Mouse (Mus musculus) kidney, embryonic 16.5 days (tissue): Measurements from ENCODE around the gene Hist1h2ad. TPM values are rescaled to one million over a fixed set of nuclear protein-coding genes. Genes with fewer than 3 reads are reported as not detected.
A peak's percentile ranks its signal among the peaks of the same experiment; 100 is the strongest.
"Not testable (repeated sequence)": the region's sequence is repeated elsewhere in the genome, so short reads cannot be mapped to it uniquely, and the experiment has no call there.

Experiments
- ATAC-seq: fragments of 200-750 bp; cut with Nextera tagmentation; 2 replicates; pipeline ENCODE4 v1.8.0; 2017; ENCODE audit warnings: moderate TSS enrichment; ENCODE audit not compliant: low FRiP score, low TSS enrichment
- H3K27ac ChIP-seq: fragments of 300-500 bp; sonication (generic); 2 replicates; pipeline ENCODE4 v1.5.1; 2014; ENCODE audit warnings: low read length
- H3K27me3 ChIP-seq: fragments of 300-500 bp; sonication (generic); 2 replicates; pipeline ENCODE4 v1.6.1; 2014; ENCODE audit warnings: low read length, control low read depth, mixed read lengths; ENCODE audit not compliant: insufficient read depth
- H3K36me3 ChIP-seq: fragments of 300-500 bp; sonication (generic); 2 replicates; pipeline ENCODE4 v1.6.1; 2014; ENCODE audit warnings: low read length, control low read depth, mixed read lengths; ENCODE audit not compliant: insufficient read depth
- H3K4me1 ChIP-seq: fragments of 300-500 bp; sonication (generic); 2 replicates; pipeline ENCODE4 v1.6.1; 2014; ENCODE audit warnings: low read length, control low read depth, mixed read lengths; ENCODE audit not compliant: insufficient read depth
- H3K4me2 ChIP-seq: fragments of 300-500 bp; sonication (generic); replicated peaks from 2 replicates; pipeline ENCODE4 v1.6.1; 2014; ENCODE audit warnings: low read depth, low read length
- H3K4me3 ChIP-seq: fragments of 300-500 bp; sonication (generic); 2 replicates; pipeline ENCODE4 v1.5.1; 2014; ENCODE audit warnings: mild to moderate bottlenecking, low read length
- H3K9ac ChIP-seq: fragments of 300-500 bp; sonication (generic); replicated peaks from 2 replicates; pipeline ENCODE4 v1.6.1; 2014; ENCODE audit warnings: low read length
- H3K9me3 ChIP-seq: fragments of 300-500 bp; sonication (generic); 2 replicates; pipeline ENCODE4 v1.6.1; 2016; ENCODE audit warnings: low read length, control low read depth
- WGBS: fragments of 180-500 bp; shearing (Covaris S2); extraction: QIAGEN DNeasy Blood & Tissue Kit; methylation state at CpG from one replicate; pipeline ENCODE4 v1.1.7; 2014; 5-methylcytosine and 5-hydroxymethylcytosine counted together
- polyA plus RNA-seq: library from polyadenylated mRNA; unstranded; fragments of >200 nt; fragmentation: Nextera tagmentation; extraction: Ambion mirVana; gene quantifications from 2 replicates; pipeline ENCODE4 v1.2.1, GENCODE M21; 2015

Hist1h2ad gene
- polyA plus RNA-seq, 1 experiment from 2014 or later, result 3.0 TPM

GRCm38 (mm10) chr13:23583387-23584068, 9.3 kb downstream of the Hist1h2ad start:
- H3K36me3 ChIP-seq, result no peaks in the 10 kb centered on the region
- ATAC-seq, result no peak
- H3K27ac ChIP-seq, result peak overlapping the region; percentile 92
- peaks cover 35% of the 10 kb centered on the region for H3K4me1 ChIP-seq
- H3K9me3 ChIP-seq, result no peaks in the 10 kb centered on the region
- no peaks in the 10 kb centered on the region for H3K27me3 ChIP-seq
- H3K9ac ChIP-seq, result peak overlapping the region; percentile 7; the same call in 1 of the 2 replicates
- peak overlapping the region; percentile 7; the same call in 1 of the 2 replicates for H3K4me2 ChIP-seq
- H3K4me3 ChIP-seq, result no peak overlapping the region

- no peaks in the 10 kb centered on the region for H3K27me3 ChIP-seq
- no peak for ATAC-seq
- no peaks in the 10 kb centered on the region for H3K36me3 ChIP-seq
- H3K4me2 ChIP-seq, result peak overlapping the region; percentile 83
- H3K9me3 ChIP-seq, result no peaks in the 10 kb centered on the region
- peak overlapping the region; percentile 88 for H3K9ac ChIP-seq
- H3K4me1 ChIP-seq, result peaks cover 35% of the 10 kb centered on the region
- peak overlapping the region; percentile 95 for H3K27ac ChIP-seq
- H3K4me3 ChIP-seq, result peak overlapping the region; percentile 46
These were observed 10.2 kb downstream of the Hist1h2ad start for GRCm38 (mm10) chr13:23584331-23584730.

DNA sequence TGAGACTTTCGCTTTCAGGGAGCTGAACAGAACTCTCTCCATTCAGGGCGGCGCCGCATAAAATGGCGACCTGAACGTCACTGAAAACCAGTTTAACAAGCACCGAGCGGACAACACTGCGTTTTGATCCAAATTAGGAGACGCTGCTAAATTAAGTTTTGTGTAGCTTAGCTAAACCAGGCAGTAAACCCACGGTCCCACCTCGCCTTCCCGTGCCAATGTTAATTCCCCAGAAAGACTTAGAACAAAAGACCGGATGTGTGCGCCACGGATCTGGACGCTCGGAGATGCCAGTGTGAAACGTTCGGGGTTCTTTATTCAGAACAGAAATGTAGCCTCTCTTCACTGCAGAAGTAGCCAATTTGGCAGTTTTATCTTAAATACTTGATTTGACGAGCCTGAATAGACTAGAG, 10.9 kb downstream of the Hist1h2ad start:
- Histone ChIP-seq H3K9ac (peak overlapping the region; percentile 88), H3K4me3 (peak overlapping the region; percentile 46), H3K9me3 (no peaks in the 10 kb centered on the region), H3K27me3 (no peaks in the 10 kb centered on the region), H3K27ac (peak overlapping the region; percentile 95), H3K36me3 (no peaks in the 10 kb centered on the region), H3K4me2 (peak overlapping the region; percentile 83), H3K4me1 (peaks cover 35% of the 10 kb centered on the region)
- no peak for ATAC-seq
- under 1% methylated on average over 21 of the region's 21 CpGs for WGBS

- Histone ChIP-seq H3K4me3 (peak overlapping the region; percentile 46), H3K4me1 (peaks cover 35% of the 10 kb centered on the region), H3K4me2 (peak overlapping the region; percentile 83), H3K27ac (peak overlapping the region; percentile 95), H3K9ac (peak overlapping the region; percentile 88)
- peak; percentile 90 for ATAC-seq
- not testable (repeated sequence) for H3K36me3 ChIP-seq, H3K27me3 ChIP-seq, H3K9me3 ChIP-seq
- WGBS, result 1% methylated on average over 22 of the region's 36 CpGs
These were observed 11.4 kb downstream of the Hist1h2ad start for GRCm38 (mm10) chr13:23585442-23586098.

- 1% methylated on average over 21 of the region's 22 CpGs for WGBS
- no peak for ATAC-seq
- Histone ChIP-seq H3K9me3 (no peaks in the 10 kb centered on the region), H3K36me3 (no peaks in the 10 kb centered on the region), H3K27me3 (no peaks in the 10 kb centered on the region), H3K4me1 (peaks cover 35% of the 10 kb centered on the region), H3K4me3 (peak overlapping the region; percentile 41), H3K4me2 (peak overlapping the region; percentile 83), H3K9ac (peak overlapping the region; percentile 71), H3K27ac (peak overlapping the region; percentile 99)
These were observed 12.1 kb downstream of the Hist1h2ad start for GRCm38 (mm10) chr13:23586099-23586939.

DNA sequence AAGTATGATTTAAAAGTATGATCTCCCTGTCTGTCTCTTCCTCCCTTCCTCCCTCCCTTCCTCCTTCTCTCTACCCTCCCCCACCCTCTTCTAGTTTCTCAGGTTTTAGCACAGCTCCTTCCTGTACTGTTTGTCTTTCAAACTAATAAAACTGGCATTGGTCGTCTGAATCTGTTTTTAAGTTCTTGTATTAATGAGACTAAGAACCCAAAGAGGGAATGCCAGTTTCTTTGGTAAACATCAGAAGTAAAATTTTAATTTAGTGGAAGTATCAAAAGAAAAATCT, 12.7 kb downstream of the Hist1h2ad start:
- H3K4me2 ChIP-seq, result peak overlapping the region; percentile 83

GRCm38 (mm10) chr13:23591206-23591605, 17.0 kb downstream of the Hist1h2ad start:
- Histone ChIP-seq H3K27me3 (no peaks in the 10 kb centered on the region), H3K9me3 (no peaks in the 10 kb centered on the region), H3K36me3 (no peaks in the 10 kb centered on the region), H3K27ac (no peak overlapping the region), H3K4me1 (peaks cover 22% of the 10 kb centered on the region), H3K4me3 (no peak overlapping the region), H3K4me2 (no peak overlapping the region), H3K9ac (no peak overlapping the region)
- 95% methylated on average over 7 of the region's 7 CpGs for WGBS
- no peak for ATAC-seq

More for the DNA sequence above, 12.7 kb downstream of the Hist1h2ad start:
- Histone ChIP-seq H3K9me3 (no peaks in the 10 kb centered on the region), H3K27me3 (no peaks in the 10 kb centered on the region), H3K4me3 (peak overlapping the region; percentile 41), H3K9ac (peak overlapping the region; percentile 71), H3K27ac (peak overlapping the region; percentile 99), H3K36me3 (no peaks in the 10 kb centered on the region), H3K4me1 (peaks cover 33% of the 10 kb centered on the region)
- ATAC-seq, result no peak
- 2% methylated on average over 1 of the region's 1 CpGs for WGBS

- H3K27ac ChIP-seq, H3K9me3 ChIP-seq, H3K27me3 ChIP-seq, H3K4me2 ChIP-seq, H3K36me3 ChIP-seq, H3K4me3 ChIP-seq, ATAC-seq, H3K9ac ChIP-seq: not testable (repeated sequence)
- 73% methylated on average over 7 of the region's 7 CpGs for WGBS
- peaks cover 17% of the 10 kb centered on the region for H3K4me1 ChIP-seq
These were observed 17.7 kb downstream of the Hist1h2ad start for GRCm38 (mm10) chr13:23591886-23592285.

DNA sequence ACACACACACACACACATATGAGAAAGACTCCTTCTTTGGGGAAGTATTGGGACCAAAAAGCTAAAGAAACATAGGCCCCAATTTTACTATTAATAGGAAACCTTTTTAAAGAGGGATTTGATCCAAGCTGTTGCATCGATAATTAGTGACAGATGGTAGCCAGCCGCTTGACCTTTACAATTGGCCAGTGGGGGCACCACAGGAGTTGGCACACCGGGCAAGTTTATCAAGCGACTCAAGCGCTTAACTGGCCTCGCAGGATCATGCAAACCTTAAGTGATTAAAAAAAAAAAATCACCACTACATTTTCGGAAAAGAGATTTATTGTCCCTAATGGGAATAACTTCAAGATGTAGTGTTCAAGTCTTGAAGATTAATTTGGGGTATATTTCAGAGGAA, 18.4 kb downstream of the Hist1h2ad start:
- Histone ChIP-seq H3K9me3 (no peaks in the 10 kb centered on the region), H3K36me3 (no peaks in the 10 kb centered on the region), H3K4me3 (no peak overlapping the region), H3K9ac (no peak overlapping the region), H3K4me1 (peaks cover 14% of the 10 kb centered on the region), H3K4me2 (no peak overlapping the region), H3K27ac (peak overlapping the region; percentile 86), H3K27me3 (no peaks in the 10 kb centered on the region)
- 61% methylated on average over 7 of the region's 7 CpGs for WGBS
- no peak for ATAC-seq
